Mouse (Mus musculus) mesoderm, embryonic 11.5 days (tissue): ENCODE data around the gene Klc4.

Source experiments
- DNase-seq: peaks from one replicate; pipeline ENCODE4 v3.0.0-alpha.2; 2012; ENCODE audit warnings: low read depth, low spot score

Klc4 gene

DNA sequence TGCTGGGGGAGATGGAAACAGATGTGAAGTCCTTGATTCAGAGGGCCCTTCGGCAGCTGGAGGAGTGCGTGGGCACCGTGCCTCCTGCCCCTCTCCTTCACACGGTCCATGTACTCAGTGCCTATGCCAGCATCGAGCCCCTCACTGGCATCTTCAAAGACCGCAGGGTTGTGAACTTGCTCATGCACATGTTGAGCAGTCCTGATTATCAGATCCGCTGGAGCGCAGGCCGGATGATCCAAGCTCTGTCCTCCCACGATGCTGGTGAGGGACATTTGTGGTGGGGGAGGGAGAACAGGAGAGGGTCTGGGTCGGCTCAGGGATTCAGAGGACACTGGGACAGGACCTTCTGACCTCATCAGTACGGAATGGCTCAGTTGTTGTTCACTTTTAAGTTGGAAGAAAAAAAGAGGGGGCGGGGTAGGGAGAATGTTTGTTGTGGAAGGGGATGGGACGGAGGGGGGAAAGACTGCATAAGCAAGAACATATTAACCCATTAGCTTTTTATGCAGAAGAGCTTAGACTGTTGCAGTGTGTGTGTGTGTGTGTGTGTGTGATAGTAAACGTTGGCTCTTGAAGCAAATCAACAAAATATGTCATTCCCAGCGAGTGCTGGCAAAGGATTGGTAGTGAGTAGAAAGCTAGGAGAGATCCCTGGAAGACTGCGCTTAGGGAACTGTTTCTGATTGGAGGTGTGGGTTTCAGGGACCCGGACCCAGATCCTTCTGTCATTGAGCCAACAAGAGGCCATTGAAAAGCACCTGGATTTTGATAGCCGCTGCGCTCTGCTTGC lies 6.1 kb upstream of the Klc4 start:
- no peak for DNase-seq

- no peak for DNase-seq
These were observed 5.5 kb upstream of the Klc4 start for GRCm38 (mm10) chr17:46651292-46651691.

DNA sequence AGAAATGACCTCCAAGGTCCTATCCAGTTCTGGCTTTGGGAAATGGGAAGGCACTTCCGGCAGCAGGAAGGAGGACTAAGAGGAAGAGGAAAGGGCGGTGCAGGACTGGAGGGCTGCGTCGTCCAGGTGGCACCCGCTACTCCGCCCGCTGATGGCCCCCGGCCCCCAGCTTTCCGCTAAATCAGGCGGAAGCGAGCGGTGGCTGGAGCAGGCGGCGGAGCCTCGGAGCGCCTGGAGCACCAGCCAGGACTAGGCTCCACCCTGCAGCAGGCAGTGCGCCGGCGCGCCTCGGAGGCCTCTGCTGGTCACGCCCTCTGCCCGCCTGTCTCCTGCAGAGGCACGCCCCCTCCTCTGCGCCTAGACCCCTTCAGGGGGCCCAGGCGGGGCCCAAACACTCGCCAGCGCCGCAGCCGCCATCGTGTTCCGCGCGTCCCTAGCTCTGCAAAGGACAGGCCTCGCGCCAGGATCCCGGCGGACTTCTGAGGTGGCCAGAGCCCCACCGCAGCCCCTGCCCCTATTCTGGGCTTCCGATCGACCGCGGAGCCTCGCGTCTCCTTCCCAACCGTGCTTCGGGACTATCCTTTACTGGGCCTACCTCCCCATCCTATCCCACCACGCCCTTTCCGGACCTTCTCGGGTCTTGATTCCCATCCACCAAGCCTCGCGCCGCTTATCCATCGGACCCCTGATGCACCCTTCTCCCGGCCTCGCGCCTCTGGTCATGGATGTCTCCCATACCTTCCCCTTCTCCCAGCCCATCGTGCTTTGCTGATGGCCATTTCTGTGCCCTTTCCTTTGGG lies 4.6 kb upstream of the Klc4 start, which contains the start of gene Cul7:
Cul7 (plus strand) TSS at position 106 of the 800 bp plus-strand sequence.
- DNase-seq, result peak; percentile 94

- no peak for DNase-seq
These were observed 4.0 kb upstream of the Klc4 start for GRCm38 (mm10) chr17:46649811-46650210.

DNA sequence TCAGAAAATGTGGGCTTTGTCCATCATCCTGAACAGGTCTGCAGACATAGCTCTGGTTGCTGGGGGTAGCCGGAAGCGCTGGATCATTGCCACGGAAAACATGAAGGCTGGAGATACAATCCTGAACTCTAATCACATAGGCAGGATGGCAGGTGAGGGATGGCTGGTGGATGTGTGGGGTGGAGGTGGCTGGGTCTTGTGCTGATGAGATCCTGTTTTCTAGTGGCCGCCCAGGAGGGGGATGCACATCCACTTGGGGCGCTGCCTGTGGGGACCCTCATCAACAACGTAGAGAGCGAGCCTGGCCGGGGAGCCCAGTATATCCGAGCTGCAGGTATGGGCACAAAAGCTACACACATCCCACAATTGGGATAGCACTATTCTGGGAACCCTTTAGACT lies 2.6 kb upstream of the Klc4 start:
- no peak for DNase-seq

GRCm38 (mm10) chr17:46647279-46647678 lies 1.5 kb upstream of the Klc4 start:
- no peak for DNase-seq

DNA sequence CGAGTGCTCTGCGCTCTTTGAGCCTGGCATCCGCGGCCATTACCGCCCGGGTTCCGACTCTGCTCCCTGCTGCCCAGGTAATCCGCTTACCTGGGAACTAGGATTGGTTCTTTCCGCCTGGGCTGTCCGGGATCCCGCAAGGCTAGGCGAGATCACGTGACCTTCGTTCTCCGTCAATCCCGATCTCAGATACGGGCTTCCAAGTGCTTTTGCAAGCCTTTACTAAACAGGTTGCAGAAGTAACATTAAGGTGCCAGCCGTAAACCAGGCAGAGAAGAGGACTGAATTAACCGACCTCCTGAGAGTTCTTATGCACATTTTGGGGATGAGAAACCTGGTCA lies 470 bp upstream of the Klc4 start:
- DNase-seq, result no peak

GRCm38 (mm10) chr17:46644916-46645475 lies 826 bp downstream of the Klc4 start:
- DNase-seq, result no peak

GRCm38 (mm10) chr17:46644152-46644805 lies 1.5 kb downstream of the Klc4 start:
- DNase-seq, result no peak

DNA sequence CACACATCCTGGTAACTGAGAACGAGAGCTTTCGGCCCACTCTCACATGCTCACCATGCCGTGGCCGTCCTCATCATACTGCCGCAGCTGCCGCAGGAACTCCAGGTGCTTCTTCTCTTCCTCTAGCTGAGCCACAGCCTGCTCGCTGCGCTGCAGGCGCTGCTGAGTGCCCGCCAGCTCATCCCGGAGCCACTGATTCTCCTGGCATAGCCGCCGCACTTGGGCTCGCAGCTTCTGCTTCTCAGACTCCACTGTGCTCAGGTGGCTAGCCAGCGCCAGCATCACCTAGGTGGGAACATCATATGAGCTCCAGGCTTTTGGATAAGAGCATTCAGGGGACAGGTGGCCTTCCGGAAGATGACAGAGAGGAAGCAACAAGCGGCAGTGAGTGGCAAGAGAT lies 3.8 kb downstream of the Klc4 start:
- no peak for DNase-seq

GRCm38 (mm10) chr17:46639929-46640328 lies 5.9 kb downstream of the Klc4 start:
- no peak for DNase-seq

GRCm38 (mm10) chr17:46636831-46637523 lies 8.8 kb downstream of the Klc4 start:
- DNase-seq, result peak; percentile 77

DNA sequence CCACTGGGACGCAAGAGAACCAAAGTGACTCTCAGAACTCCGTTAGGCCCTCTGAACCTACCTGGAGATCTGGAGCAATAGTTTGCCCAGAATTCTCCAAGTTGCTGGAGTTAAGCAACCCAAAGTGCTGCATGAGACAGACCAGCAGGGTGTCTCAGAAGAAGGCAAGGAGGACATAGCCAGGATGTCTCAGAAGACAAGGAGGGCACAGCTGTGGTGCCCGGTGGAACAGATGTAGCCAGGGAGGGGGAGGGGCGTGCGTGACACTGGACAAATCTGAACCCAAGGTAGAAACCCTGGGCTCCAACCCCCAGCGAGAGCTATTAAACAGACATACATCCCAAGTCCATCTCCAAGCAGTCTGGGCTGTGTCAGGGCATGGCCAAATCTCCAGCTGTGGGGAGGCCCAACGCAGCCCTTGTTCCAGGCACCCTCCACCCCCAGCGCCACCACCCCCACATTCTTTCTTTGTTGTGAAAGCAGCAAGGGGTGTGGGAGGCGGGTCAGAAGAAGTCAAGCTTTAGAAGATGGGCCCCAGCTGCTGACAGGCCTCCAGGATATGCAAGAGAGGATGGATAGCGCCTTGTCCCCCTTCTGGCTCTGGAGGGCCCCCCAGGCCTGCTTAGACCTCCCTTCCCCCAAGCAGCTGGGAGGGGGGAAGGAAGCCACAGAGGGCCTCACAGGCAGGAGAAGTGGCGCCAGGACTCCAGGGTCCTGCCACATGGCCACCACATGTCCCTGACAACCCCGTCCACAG lies 16.0 kb downstream of the Klc4 start:
- DNase-seq, result peak; percentile 85

DNA sequence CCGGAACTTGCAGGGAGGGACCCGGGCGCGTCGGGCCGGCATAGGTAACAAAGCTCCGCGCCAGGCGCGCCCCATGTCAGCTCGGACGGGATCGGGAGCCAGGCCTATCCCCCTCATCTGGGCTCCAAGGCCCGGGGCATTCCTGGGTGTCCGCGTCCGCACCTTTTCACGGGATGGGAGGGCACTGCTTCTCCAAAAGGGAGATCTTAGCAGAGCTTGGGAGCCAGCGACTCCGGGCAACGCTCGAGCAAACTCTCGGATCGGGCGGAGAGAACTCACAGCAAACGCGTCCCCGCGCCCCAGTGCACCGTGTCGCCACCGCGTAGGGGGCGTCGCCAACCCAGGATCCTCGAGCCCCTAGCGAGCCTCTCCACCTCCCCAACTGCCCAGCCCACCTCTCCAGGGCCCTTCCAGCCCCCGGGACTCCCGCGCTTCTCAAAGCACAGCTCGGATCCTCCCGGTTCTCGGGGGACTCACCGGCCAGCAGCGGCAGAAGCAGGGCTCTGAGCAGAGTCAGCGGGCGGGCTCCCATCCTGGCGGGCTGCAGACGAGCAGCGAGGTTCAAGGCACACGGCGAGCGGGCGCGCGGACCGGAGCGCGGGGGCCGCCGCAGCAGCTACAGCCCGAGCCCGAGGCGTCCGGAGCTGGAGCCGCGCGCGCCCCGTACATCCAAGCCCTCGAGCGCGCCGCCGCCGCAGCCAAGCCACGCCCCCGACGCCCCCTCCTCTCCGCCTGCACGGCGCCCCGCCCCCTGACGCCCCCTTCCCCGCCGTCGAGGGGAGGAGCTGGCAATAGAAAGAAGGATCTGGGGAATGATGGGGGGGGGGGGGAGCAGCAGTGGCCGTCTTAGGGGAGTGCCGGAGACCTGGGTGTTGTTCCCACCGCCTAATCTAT lies 16.8 kb downstream of the Klc4 start, which contains the start of gene Ptk7:
Ptk7 (minus strand) TSS at position 714 of the 894 bp plus-strand sequence.
- peak; percentile 88 for DNase-seq

- no peak for DNase-seq
These were observed 17.4 kb downstream of the Klc4 start for GRCm38 (mm10) chr17:46628471-46628790.

DNA sequence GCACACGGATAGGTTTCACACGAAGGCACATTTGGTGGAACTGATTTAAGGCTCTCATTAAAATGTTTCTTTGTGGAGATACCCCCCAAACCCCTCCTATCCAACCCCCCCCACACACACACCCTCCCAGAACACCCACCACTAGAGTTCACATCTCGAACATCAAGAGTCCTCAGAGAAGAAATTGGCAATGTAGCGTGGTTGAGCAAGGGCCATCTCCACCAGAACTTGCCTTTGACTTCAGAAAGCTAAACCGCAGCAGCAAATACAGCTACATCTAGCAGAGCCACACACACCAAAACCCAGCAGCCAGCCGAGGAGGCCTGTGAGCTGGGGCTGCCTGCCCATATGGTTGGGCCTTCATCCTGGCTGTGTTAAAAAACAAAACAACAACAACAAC lies 18.4 kb downstream of the Klc4 start:
- no peak for DNase-seq

DNA sequence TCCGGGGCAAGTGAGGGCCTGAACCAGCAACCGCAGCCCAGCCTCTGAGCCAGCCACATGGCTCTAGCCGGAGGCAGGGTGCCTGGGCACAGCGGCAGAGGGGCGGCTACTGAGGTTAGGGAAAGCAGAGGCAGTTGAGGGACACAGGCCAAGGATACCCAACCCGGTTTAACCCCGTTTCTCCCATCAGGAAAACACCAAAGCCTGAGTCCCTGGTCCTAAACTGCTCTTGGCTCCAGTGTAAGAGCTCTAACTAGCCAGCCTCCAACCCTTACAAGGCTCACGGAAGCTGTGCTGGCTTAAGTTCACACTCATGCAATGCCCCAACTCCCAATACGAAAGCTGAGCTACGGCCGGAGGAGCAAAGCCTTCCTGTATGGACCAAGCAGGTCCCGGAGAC lies 21.2 kb downstream of the Klc4 start:
- no peak for DNase-seq

DNA sequence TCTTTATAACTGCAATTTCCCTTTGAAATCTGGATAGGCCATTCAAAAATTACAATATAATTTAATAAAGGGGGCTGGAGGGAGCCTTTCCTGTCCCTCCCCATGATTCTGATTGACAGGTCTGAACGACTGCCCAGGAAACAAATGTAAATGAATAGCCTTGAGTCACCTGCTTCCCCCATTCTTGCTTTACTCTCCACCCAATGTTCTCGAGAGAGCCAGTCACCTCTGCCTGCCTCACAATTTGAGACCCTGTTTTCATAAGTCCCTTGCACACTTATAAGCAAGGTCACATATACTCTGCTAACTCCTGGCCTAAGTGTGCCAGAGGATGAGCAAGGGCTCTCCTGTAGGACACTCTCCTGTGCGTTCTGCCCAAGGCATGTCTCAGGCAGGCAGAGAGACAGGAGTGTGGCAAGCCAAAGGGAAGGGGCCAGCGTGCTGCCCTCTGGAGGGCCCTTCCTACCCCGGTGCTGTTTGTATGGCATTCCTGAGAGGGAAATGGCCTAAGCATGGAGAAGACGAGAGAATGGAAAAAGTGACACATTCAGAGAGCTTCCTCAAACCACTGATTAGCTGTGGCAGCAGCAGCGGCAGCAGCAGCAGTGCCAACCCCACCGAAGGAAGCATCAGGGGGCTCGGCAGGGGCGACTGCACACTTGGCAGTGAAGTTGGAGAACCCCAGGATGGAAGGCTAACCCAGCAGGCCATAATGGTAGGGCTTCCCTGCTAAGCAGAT lies 21.8 kb downstream of the Klc4 start:
- DNase-seq, result no peak

GRCm38 (mm10) chr17:46622269-46622668 lies 23.6 kb downstream of the Klc4 start:
- no peak for DNase-seq
